ENCODE assay signal across 30 mouse cellular contexts in genomic region chr7:121188976-121189375, GRCm38 (mm10).
"Had no signal": no experiment of that assay in that cellular context is flagged by ENCODE, and none has a peak within 500 bp of the region (broad histone marks: within the 10 kb centered on the region; RNA-seq: fewer than 3 reads in every experiment).

No protein-coding gene starts in this region.

- H3K27me3 ChIP-seq: limb, embryonic 12.5 days; limb, embryonic 13.5 days; limb, embryonic 15.5 days; liver, embryonic 12.5 days; liver, embryonic 13.5 days; liver, embryonic 15.5 days; lung, embryonic 15.5 days; megakaryocyte, embryonic 14.5 days; midbrain, embryonic 12.5 days; midbrain, embryonic 13.5 days; midbrain, embryonic 15.5 days; neural tube, embryonic 12.5 days had no signal

- H3K27ac ChIP-seq: limb, embryonic 10.5 days; limb, embryonic 12.5 days; limb, embryonic 13.5 days; limb, embryonic 15.5 days; liver, embryonic 12.5 days; liver, embryonic 13.5 days; liver, embryonic 14.5 days; liver, embryonic 15.5 days; lung, embryonic 15.5 days; macrophage; midbrain, embryonic 10.5 days; midbrain, embryonic 12.5 days; midbrain, embryonic 13.5 days; midbrain, embryonic 15.5 days; neural tube, embryonic 12.5 days had no signal

- DNase-seq: left cerebral cortex, postnatal 4 days; liver; liver, embryonic 13.5 days; liver, postnatal 0 days; lung, adult 18-20 months; lung, adult 2 months; lung, embryonic 14.5 days; lung, postnatal 10 days; lung, postnatal 14 days; lung, postnatal 36 days; lung, postnatal 4 days; midbrain, embryonic 14.5 days had no signal

- H3K4me1 ChIP-seq: limb, embryonic 10.5 days; limb, embryonic 12.5 days; limb, embryonic 13.5 days; limb, embryonic 15.5 days; liver, embryonic 12.5 days; liver, embryonic 13.5 days; liver, embryonic 15.5 days; lung, embryonic 15.5 days; megakaryocyte, embryonic 14.5 days; midbrain, embryonic 10.5 days; midbrain, embryonic 12.5 days; midbrain, embryonic 13.5 days; midbrain, embryonic 15.5 days; neural tube, embryonic 12.5 days had no signal

- H3K9me3 ChIP-seq: limb, embryonic 10.5 days; limb, embryonic 12.5 days; limb, embryonic 13.5 days; limb, embryonic 15.5 days; liver, embryonic 12.5 days; liver, embryonic 13.5 days; liver, embryonic 15.5 days; lung, embryonic 15.5 days; megakaryocyte, embryonic 14.5 days; midbrain, embryonic 10.5 days; midbrain, embryonic 12.5 days; midbrain, embryonic 13.5 days; midbrain, embryonic 15.5 days; neural tube, embryonic 12.5 days had no signal

- ATAC-seq: liver, embryonic 12.5 days; liver, postnatal 0 days; lung, postnatal 0 days; midbrain, embryonic 13.5 days; midbrain, embryonic 15.5 days; midbrain, embryonic 16.5 days had no signal

- H3K36me3 ChIP-seq: limb, embryonic 10.5 days; limb, embryonic 12.5 days; limb, embryonic 13.5 days; limb, embryonic 15.5 days; liver, embryonic 12.5 days; liver, embryonic 13.5 days; liver, embryonic 15.5 days; lung, embryonic 15.5 days; midbrain, embryonic 10.5 days; midbrain, embryonic 12.5 days; midbrain, embryonic 13.5 days; midbrain, embryonic 15.5 days; neural tube, embryonic 12.5 days had no signal

- H3K4me3 ChIP-seq: limb, embryonic 10.5 days; limb, embryonic 12.5 days; limb, embryonic 13.5 days; limb, embryonic 15.5 days; liver, embryonic 12.5 days; liver, embryonic 13.5 days; liver, embryonic 15.5 days; lung, embryonic 15.5 days; megakaryocyte, embryonic 14.5 days; midbrain, embryonic 10.5 days; midbrain, embryonic 12.5 days; midbrain, embryonic 13.5 days; midbrain, embryonic 15.5 days; myocyte; neural tube, embryonic 12.5 days had no signal
